Mouse (Mus musculus) heart, postnatal 0 days (tissue): ENCODE results near the gene Fgfr2.

ENCODE experiments used
- CTCF ChIP-seq: IDR thresholded peaks from 2 replicates; pipeline ENCODE4 v1.5.1; 2016; ENCODE audit warnings: antibody characterized with exemption, control low read depth, low read depth
- EP300 ChIP-seq: IDR thresholded peaks from 2 replicates; pipeline ENCODE4 v1.6.1; 2016; ENCODE audit warnings: antibody characterized with exemption, low read depth

DNA sequence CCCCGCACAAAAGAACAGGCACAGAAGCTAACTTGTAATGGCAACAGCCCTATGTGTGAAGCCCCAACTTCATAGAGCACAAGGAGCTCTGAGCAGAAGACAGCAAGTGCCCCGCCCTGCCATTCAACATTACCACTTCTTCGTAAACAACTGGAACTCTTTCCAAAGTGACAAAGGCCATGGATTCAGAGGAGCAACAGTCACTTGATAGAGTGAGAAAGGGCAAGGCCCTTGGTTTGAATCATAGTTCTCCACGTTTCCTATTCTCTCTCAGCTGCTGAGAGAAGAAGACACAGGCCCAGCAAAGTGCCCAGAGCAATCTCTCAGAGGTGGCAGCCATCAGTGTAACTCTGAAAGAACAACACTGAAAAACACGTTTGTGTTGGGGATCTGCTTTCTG lies 359.2 kb downstream of the Fgfr2 start:
- TF ChIP-seq EP300 (no peak), CTCF (no peak)
